7 mouse cellular contexts compared by ENCODE assay signal in genomic region chrX:60147268-60147974, GRCm38 (mm10). TPM values are rescaled to one million over a fixed set of nuclear protein-coding genes. Genes with fewer than 3 reads are reported as not detected.
DNase-seq lines count a peak whose midpoint lies in the region; ATAC-seq lines count a peak whose summit lies in the region.

No protein-coding gene starts in this region.

- H3K4me2 ChIP-seq in lung, embryonic 15.5 days: peak overlapping the region; percentile 40
- peak overlapping the region; percentile 38 for H3K4me2 ChIP-seq in neural tube, embryonic 12.5 days (replicated peaks)

- DNase-seq in lung, postnatal 14 days: no peak
- DNase-seq in forebrain, embryonic 10.5 days (ENCODE audit: extremely low spot score, low spot score): peak; percentile 13
- peak; percentile 1 to 2 for DNase-seq in kidney, postnatal 4 days
- DNase-seq in gastrocnemius, adult 8-10 months (ENCODE audit: low spot score in 2 of 2): no peak
- DNase-seq in urinary bladder, postnatal 4 days (ENCODE audit: low spot score in 2 of 2): no peak

- no peaks in the 10 kb centered on the region for H3K4me1 ChIP-seq in lung, embryonic 15.5 days
- H3K4me1 ChIP-seq in forebrain, embryonic 10.5 days: no peaks in the 10 kb centered on the region
- H3K4me1 ChIP-seq in neural tube, embryonic 12.5 days: no peaks in the 10 kb centered on the region

- no peaks in the 10 kb centered on the region for H3K9me3 ChIP-seq in lung, embryonic 15.5 days
- no peaks in the 10 kb centered on the region for H3K9me3 ChIP-seq in forebrain, embryonic 10.5 days
- no peaks in the 10 kb centered on the region for H3K9me3 ChIP-seq in neural tube, embryonic 12.5 days

- no peaks in the 10 kb centered on the region for H3K36me3 ChIP-seq in lung, embryonic 15.5 days
- H3K36me3 ChIP-seq in forebrain, embryonic 10.5 days (replicated peaks): no peaks in the 10 kb centered on the region
- no peaks in the 10 kb centered on the region for H3K36me3 ChIP-seq in neural tube, embryonic 12.5 days

- WGBS in lung, embryonic 15.5 days: 20% methylated on average over 13 of the region's 13 CpGs
- WGBS in forebrain, embryonic 10.5 days: 19% methylated on average over 13 of the region's 13 CpGs
- 21% methylated on average over 13 of the region's 13 CpGs for WGBS in neural tube, embryonic 12.5 days

- ATAC-seq in lung, embryonic 15.5 days (ENCODE audit: borderline replicate concordance, extremely low read depth, low FRiP score, low TSS enrichment): no peak
- ATAC-seq in neural tube, embryonic 12.5 days (ENCODE audit: low FRiP score, low read depth): no peak

- no peak overlapping the region for H3K9ac ChIP-seq in lung, embryonic 15.5 days
- H3K9ac ChIP-seq in neural tube, embryonic 12.5 days: no peak overlapping the region

- no peaks in the 10 kb centered on the region for H3K27me3 ChIP-seq in lung, embryonic 15.5 days
- H3K27me3 ChIP-seq in forebrain, embryonic 10.5 days (ENCODE audit: poor library complexity, severe bottlenecking): no peaks in the 10 kb centered on the region
- no peaks in the 10 kb centered on the region for H3K27me3 ChIP-seq in neural tube, embryonic 12.5 days (replicated peaks)

- H3K27ac ChIP-seq in lung, embryonic 15.5 days: no peak overlapping the region
- no peak overlapping the region for H3K27ac ChIP-seq in forebrain, embryonic 10.5 days
- no peak overlapping the region for H3K27ac ChIP-seq in neural tube, embryonic 12.5 days

- H3K4me3 ChIP-seq in lung, embryonic 15.5 days: peak overlapping the region; percentile 12; the same call in 1 of the 2 replicates
- H3K4me3 ChIP-seq in forebrain, embryonic 10.5 days: peak overlapping the region; percentile 37
- H3K4me3 ChIP-seq in neural tube, embryonic 12.5 days: peak overlapping the region; percentile 16; the same call in 1 of the 2 replicates

RNA-seq across cellular contexts. Expression of gene Mcf2, which starts 31.5 kb away (rescaled TPM):
- polyA plus RNA-seq in lung, embryonic 15.5 days (2015; fragmentation: Nextera tagmentation; extraction: Ambion mirVana): 0.48 and 0.61 TPM in 2 replicates
- 1.3 and 1.7 TPM in 2 replicates for polyA plus RNA-seq in forebrain, embryonic 10.5 days (2016; fragmentation: Nextera tagmentation; extraction: Ambion mirVana)
- polyA plus RNA-seq in neural tube, embryonic 12.5 days (2016; fragmentation: Nextera tagmentation; extraction: Ambion mirVana): 0.50 and 0.62 TPM in 2 replicates
- not detected for total RNA-seq in gastrocnemius, adult 8-10 months (2022)

Comparison
In these comparisons a context has a peak if more than half of its experiments do, and no peak if none do; other contexts are left out.
1. DNase-seq: peak in forebrain, embryonic 10.5 days (single experiment) and kidney, postnatal 4 days (2 of 2); none in lung, postnatal 14 days (single experiment), gastrocnemius, adult 8-10 months (0 of 2) and urinary bladder, postnatal 4 days (0 of 2).
2. Peak in every context shown above with its lines, with median percentiles within 50 percentile points of each other: H3K4me3 ChIP-seq.